Mouse (Mus musculus) brain, embryonic 14.5 days (tissue): Measurements from ENCODE around the gene St8sia1.

ENCODE experiments used
- CTCF ChIP-seq: fragments of 200-500 bp; IDR thresholded peaks from 2 replicates; pipeline ENCODE4 v1.5.1; 2012; ENCODE audit warnings: inconsistent platforms, mild to moderate bottlenecking, moderate library complexity, borderline replicate concordance; ENCODE audit not compliant: insufficient read depth, insufficient read length; ENCODE audit errors: extremely low read depth
- POLR2A ChIP-seq: fragments of 200-500 bp; IDR thresholded peaks from 2 replicates; pipeline ENCODE4 v1.6.1; 2012; ENCODE audit warnings: mild to moderate bottlenecking, inconsistent platforms, borderline replicate concordance; ENCODE audit not compliant: poor library complexity, insufficient read depth, insufficient read length, severe bottlenecking; ENCODE audit errors: extremely low read depth

- TF ChIP-seq POLR2A (no peak), CTCF (no peak)
These were observed 15.3 kb downstream of the St8sia1 start for GRCm38 (mm10) chr6:142948955-142949357.
